In the genomic region with DNA sequence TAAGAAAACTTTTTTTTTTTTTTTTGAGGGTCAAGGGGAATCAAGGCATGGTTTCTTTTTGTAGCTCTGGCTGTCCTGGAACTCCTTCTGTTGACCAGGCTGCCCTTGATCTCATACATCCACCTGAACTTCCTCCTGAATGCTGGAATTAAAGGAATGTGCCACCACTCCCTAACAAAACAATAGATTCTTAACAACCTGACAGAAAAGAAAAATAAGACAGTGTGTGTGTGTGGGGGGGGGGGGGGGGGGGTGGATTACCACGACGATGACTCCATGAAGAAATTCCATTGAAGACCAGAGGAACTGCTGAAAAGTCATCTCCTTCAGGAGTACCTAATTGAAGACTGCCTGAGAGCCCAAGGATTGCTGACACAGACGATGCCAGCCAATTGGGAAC, we compare ENCODE assay signal across 33 mouse cellular contexts.
"Had no signal": no experiment of that assay in that cellular context is flagged by ENCODE, and none has a peak within 500 bp of the region (broad histone marks: within the 10 kb centered on the region; RNA-seq: fewer than 3 reads in every experiment).

No protein-coding gene starts in this region.

- ATAC-seq: liver, embryonic 12.5 days; liver, postnatal 0 days; lung, postnatal 0 days; midbrain, embryonic 13.5 days; midbrain, embryonic 15.5 days; midbrain, embryonic 16.5 days had no signal

- H3K27me3 ChIP-seq: limb, embryonic 12.5 days; limb, embryonic 13.5 days; limb, embryonic 15.5 days; liver, embryonic 12.5 days; liver, embryonic 13.5 days; liver, embryonic 15.5 days; lung, embryonic 15.5 days; megakaryocyte, embryonic 14.5 days; midbrain, embryonic 12.5 days; midbrain, embryonic 13.5 days; midbrain, embryonic 15.5 days; neural tube, embryonic 12.5 days; neural tube, embryonic 13.5 days had no signal

- H3K9ac ChIP-seq: limb, embryonic 12.5 days; limb, embryonic 13.5 days; limb, embryonic 15.5 days; liver, embryonic 12.5 days; liver, embryonic 13.5 days; liver, embryonic 14.5 days; liver, embryonic 15.5 days; liver, postnatal 0 days; lung, embryonic 14.5 days; lung, embryonic 15.5 days; midbrain, embryonic 12.5 days; midbrain, embryonic 13.5 days; midbrain, embryonic 15.5 days; neural tube, embryonic 12.5 days; neural tube, embryonic 13.5 days had no signal

- H3K4me3 ChIP-seq: limb, embryonic 10.5 days; limb, embryonic 12.5 days; limb, embryonic 13.5 days; limb, embryonic 15.5 days; liver, embryonic 12.5 days; liver, embryonic 13.5 days; liver, embryonic 15.5 days; lung, embryonic 15.5 days; megakaryocyte, embryonic 14.5 days; midbrain, embryonic 10.5 days; midbrain, embryonic 12.5 days; midbrain, embryonic 13.5 days; midbrain, embryonic 15.5 days; myocyte; neural tube, embryonic 12.5 days; neural tube, embryonic 13.5 days had no signal

- H3K4me2 ChIP-seq: limb, embryonic 12.5 days; limb, embryonic 13.5 days; limb, embryonic 15.5 days; liver, embryonic 11.5 days; liver, embryonic 12.5 days; liver, embryonic 13.5 days; liver, embryonic 15.5 days; lung, embryonic 14.5 days; lung, embryonic 15.5 days; midbrain, embryonic 11.5 days; midbrain, embryonic 12.5 days; midbrain, embryonic 13.5 days; midbrain, embryonic 15.5 days; neural tube, embryonic 12.5 days; neural tube, embryonic 13.5 days had no signal

- H3K36me3 ChIP-seq: limb, embryonic 10.5 days; limb, embryonic 12.5 days; limb, embryonic 13.5 days; limb, embryonic 15.5 days; liver, embryonic 12.5 days; liver, embryonic 13.5 days; liver, embryonic 15.5 days; lung, embryonic 15.5 days; midbrain, embryonic 10.5 days; midbrain, embryonic 12.5 days; midbrain, embryonic 13.5 days; midbrain, embryonic 15.5 days; neural tube, embryonic 12.5 days; neural tube, embryonic 13.5 days had no signal

- DNase-seq: left cerebral cortex, postnatal 4 days; liver; liver, embryonic 13.5 days; liver, postnatal 0 days; lung, adult 18-20 months; lung, adult 2 months; lung, embryonic 14.5 days; lung, postnatal 10 days; lung, postnatal 14 days; lung, postnatal 36 days; lung, postnatal 4 days; midbrain, embryonic 14.5 days had no signal

- H3K4me1 ChIP-seq: limb, embryonic 10.5 days; limb, embryonic 15.5 days; liver, embryonic 12.5 days; liver, embryonic 13.5 days; liver, embryonic 15.5 days; lung, embryonic 15.5 days; megakaryocyte, embryonic 14.5 days; midbrain, embryonic 10.5 days; midbrain, embryonic 12.5 days; midbrain, embryonic 13.5 days; midbrain, embryonic 15.5 days; neural tube, embryonic 12.5 days; neural tube, embryonic 13.5 days had no signal

- H3K9me3 ChIP-seq: limb, embryonic 10.5 days; limb, embryonic 15.5 days; liver, embryonic 12.5 days; liver, embryonic 13.5 days; liver, embryonic 15.5 days; lung, embryonic 15.5 days; megakaryocyte, embryonic 14.5 days; midbrain, embryonic 10.5 days; midbrain, embryonic 12.5 days; midbrain, embryonic 13.5 days; midbrain, embryonic 15.5 days; neural tube, embryonic 12.5 days; neural tube, embryonic 13.5 days had no signal

- H3K27ac ChIP-seq: limb, embryonic 10.5 days; limb, embryonic 12.5 days; limb, embryonic 13.5 days; limb, embryonic 15.5 days; liver, embryonic 12.5 days; liver, embryonic 13.5 days; liver, embryonic 14.5 days; liver, embryonic 15.5 days; lung, embryonic 15.5 days; macrophage; midbrain, embryonic 10.5 days; midbrain, embryonic 12.5 days; midbrain, embryonic 13.5 days; midbrain, embryonic 15.5 days; neural tube, embryonic 12.5 days; neural tube, embryonic 13.5 days had no signal
